Mouse (Mus musculus): Measurements from ENCODE around the gene Rwdd3. TPM values are rescaled to one million over a fixed set of nuclear protein-coding genes. Genes with fewer than 3 reads are reported as not detected.

Gene Rwdd3
- total and polyA plus RNA-seq, 2 experiments from 2014 or later: 16.4 to 19.6 TPM

GRCm38 (mm10) chr3:121111068-121111467 is 60.4 kb downstream of the Rwdd3 start:
- 87% methylated on average over 8 of the region's 8 CpGs for WGBS
- ATAC-seq (no peak), DNase-seq (no peak)
- no peak overlapping the region for H3K4me2 ChIP-seq (ENCODE audit: low read depth)
- no peak overlapping the region for H3K4me3 ChIP-seq (ENCODE audit: low read depth, low read length)
- TF ChIP-seq CTCF (IDR thresholded peaks at IDR 0.05; ENCODE audit: low read depth): no peak
- H3K4me1 ChIP-seq (ENCODE audit: insufficient read depth): no peaks in the 10 kb centered on the region
- H3K36me3 ChIP-seq (ENCODE audit: insufficient read depth): no peaks in the 10 kb centered on the region
- H3K9me3 ChIP-seq (ENCODE audit: low read length): no peaks in the 10 kb centered on the region
- H3K27me3 ChIP-seq (ENCODE audit: insufficient read depth, low read length): no peaks in the 10 kb centered on the region
- no peak overlapping the region for H3K9ac ChIP-seq
- no peak overlapping the region for H3K27ac ChIP-seq (ENCODE audit: low read depth, low read length)

- no peak overlapping the region for H3K9ac ChIP-seq
- H3K4me3 ChIP-seq (ENCODE audit: low read depth, low read length): no peak overlapping the region
- WGBS: 55% methylated on average over 7 of the region's 7 CpGs
- H3K4me2 ChIP-seq (ENCODE audit: low read depth): no peak overlapping the region
- no peak for TF ChIP-seq CTCF (IDR thresholded peaks at IDR 0.05; ENCODE audit: low read depth)
- H3K9me3 ChIP-seq (ENCODE audit: low read length): no peaks in the 10 kb centered on the region
- H3K4me1 ChIP-seq (ENCODE audit: insufficient read depth): no peaks in the 10 kb centered on the region
- H3K27me3 ChIP-seq (ENCODE audit: insufficient read depth, low read length): no peaks in the 10 kb centered on the region
- no peak overlapping the region for H3K27ac ChIP-seq (ENCODE audit: low read depth, low read length)
- no peak for DNase-seq
- no peaks in the 10 kb centered on the region for H3K36me3 ChIP-seq (ENCODE audit: insufficient read depth)
- ATAC-seq: no peak
These were observed 61.1 kb downstream of the Rwdd3 start for GRCm38 (mm10) chr3:121110430-121110829.

GRCm38 (mm10) chr3:121107481-121107880 is 64.0 kb downstream of the Rwdd3 start:
- H3K4me2 ChIP-seq (ENCODE audit: low read depth): no peak overlapping the region
- TF ChIP-seq CTCF (IDR thresholded peaks at IDR 0.05; ENCODE audit: low read depth): no peak
- H3K36me3 ChIP-seq (ENCODE audit: insufficient read depth): no peaks in the 10 kb centered on the region
- H3K4me3 ChIP-seq (ENCODE audit: low read depth, low read length): no peak overlapping the region
- no peaks in the 10 kb centered on the region for H3K9me3 ChIP-seq (ENCODE audit: low read length)
- no peak overlapping the region for H3K9ac ChIP-seq
- H3K4me1 ChIP-seq (ENCODE audit: insufficient read depth): peaks cover 8% of the 10 kb centered on the region; the same call in 1 of the 2 replicates
- no peak overlapping the region for H3K27ac ChIP-seq (ENCODE audit: low read depth, low read length)
- ATAC-seq (no peak), DNase-seq (no peak)
- WGBS: 88% methylated on average over 6 of the region's 6 CpGs
- no peaks in the 10 kb centered on the region for H3K27me3 ChIP-seq (ENCODE audit: insufficient read depth, low read length)

- ATAC-seq: no peak
- Histone ChIP-seq H3K4me2 (ENCODE audit: low read depth) (peak overlapping the region; percentile 36; the same call in 1 of the 2 replicates), H3K36me3 (ENCODE audit: insufficient read depth) (no peaks in the 10 kb centered on the region), H3K9ac (peak overlapping the region; percentile 33; the same call in 1 of the 2 replicates), H3K4me1 (ENCODE audit: insufficient read depth) (peaks cover 12% of the 10 kb centered on the region), H3K4me3 (ENCODE audit: low read depth, low read length) (no peak overlapping the region), H3K9me3 (ENCODE audit: low read length) (no peaks in the 10 kb centered on the region), H3K27me3 (ENCODE audit: insufficient read depth, low read length) (no peaks in the 10 kb centered on the region), H3K27ac (ENCODE audit: low read depth, low read length) (no peak overlapping the region)
- no peak for DNase-seq
- TF ChIP-seq CTCF (IDR thresholded peaks at IDR 0.05; ENCODE audit: low read depth): no peak
- 74% methylated on average over 5 of the region's 5 CpGs for WGBS
These were observed 66.1 kb downstream of the Rwdd3 start for GRCm38 (mm10) chr3:121105408-121105708.

Other genes with a start within 250 kb of the Rwdd3 start
- 14.2 and 15.5 TPM in 2 replicates for gene Tmem56, start 111.4 kb upstream of the Rwdd3 start, total RNA-seq (2014; rRNA removed)
- 2.7 and 3.9 TPM in 2 replicates for gene Tmem56, start 111.4 kb upstream of the Rwdd3 start, polyA plus RNA-seq (2015; fragmentation: Nextera tagmentation; extraction: Ambion mirVana)
- gene Alg14, start 120.1 kb upstream of the Rwdd3 start, total RNA-seq (2014; rRNA removed): 20.8 and 28.2 TPM in 2 replicates
- gene Alg14, start 120.1 kb upstream of the Rwdd3 start, polyA plus RNA-seq (2015; fragmentation: Nextera tagmentation; extraction: Ambion mirVana): 29.6 and 31.6 TPM in 2 replicates